Mouse (Mus musculus): ENCODE measurements around the gene Smok2a. TPM values are rescaled to one million over a fixed set of nuclear protein-coding genes. Genes with fewer than 3 reads are reported as not detected.
"Not testable (repeated sequence)": the region's sequence is repeated elsewhere in the genome, so short reads cannot be mapped to it uniquely, and the experiment has no call there.

Gene Smok2a
- total RNA-seq (2014; rRNA removed), result not detected in 2 replicates
- not detected in 2 replicates for polyA plus RNA-seq (2015; fragmentation: Nextera tagmentation; extraction: Ambion mirVana)

GRCm38 (mm10) chr17:13220888-13221287 lies at the start of gene Smok2a:
Gene Smok2a, plus strand, starts transcription at chr17:13221188.
- Histone ChIP-seq H3K9me3 (ENCODE audit: low read length) (peaks cover 79% of the 10 kb centered on the region), H3K4me1 (ENCODE audit: insufficient read depth, low read length) (no peaks in the 10 kb centered on the region), H3K27ac (no peak within 1 kb of the TSS), H3K9ac (replicated peaks; ENCODE audit: low read length) (no peak within 1 kb of the TSS), H3K4me3 (ENCODE audit: low read length) (no peak within 1 kb of the TSS), H3K36me3 (ENCODE audit: insufficient read depth, low read length) (no peaks in the 10 kb centered on the region), H3K27me3 (ENCODE audit: insufficient read depth, low read length) (no peaks in the 10 kb centered on the region), H3K4me2 (ENCODE audit: low read depth, low read length) (no peak within 1 kb of the TSS)
- ATAC-seq, result no peak
- TF ChIP-seq CTCF (IDR thresholded peaks at IDR 0.05; ENCODE audit: low read depth), result no peak
- DNase-seq (ENCODE audit: low spot score), result no peak
- 92% methylated on average over 3 of the region's 3 CpGs for WGBS

GRCm38 (mm10) chr17:13173578-13173977 lies 47.4 kb upstream of the Smok2a start:
- not testable (repeated sequence) for H3K9me3 ChIP-seq (ENCODE audit: low read length); H3K4me1 ChIP-seq (ENCODE audit: insufficient read depth, low read length); H3K27me3 ChIP-seq (ENCODE audit: insufficient read depth, low read length); H3K9ac ChIP-seq (replicated peaks; ENCODE audit: low read length); H3K27ac ChIP-seq; H3K36me3 ChIP-seq (ENCODE audit: insufficient read depth, low read length); H3K4me3 ChIP-seq (ENCODE audit: low read length); DNase-seq (ENCODE audit: low spot score); H3K4me2 ChIP-seq (ENCODE audit: low read depth, low read length)
- 0 out of 2 replicates have a peak, but pooled peaks have one; percentile 27 for ATAC-seq
- WGBS, result 90% methylated on average over 6 of the region's 6 CpGs

GRCm38 (mm10) chr17:13174029-13174428 lies 47.0 kb upstream of the Smok2a start:
- not testable (repeated sequence) for H3K9ac ChIP-seq (replicated peaks; ENCODE audit: low read length); H3K27ac ChIP-seq; DNase-seq (ENCODE audit: low spot score); H3K27me3 ChIP-seq (ENCODE audit: insufficient read depth, low read length); H3K4me1 ChIP-seq (ENCODE audit: insufficient read depth, low read length); H3K4me2 ChIP-seq (ENCODE audit: low read depth, low read length); H3K9me3 ChIP-seq (ENCODE audit: low read length); H3K36me3 ChIP-seq (ENCODE audit: insufficient read depth, low read length); H3K4me3 ChIP-seq (ENCODE audit: low read length)
- ATAC-seq, result peak; percentile 27; the same call in 1 of the 2 replicates
- 42% methylated on average over 1 of the region's 3 CpGs for WGBS

GRCm38 (mm10) chr17:13175609-13176008 lies 45.4 kb upstream of the Smok2a start:
- ATAC-seq, result not testable (repeated sequence)

GRCm38 (mm10) chr17:13177796-13178195 lies 43.2 kb upstream of the Smok2a start:
- 50% methylated on average over 1 of the region's 1 CpGs for WGBS

More at GRCm38 (mm10) chr17:13175609-13176008, 45.4 kb upstream of the Smok2a start:
- no CpG with 5 or more reads among the region's 1 CpGs for WGBS
- not testable (repeated sequence) for H3K9me3 ChIP-seq (ENCODE audit: low read length); DNase-seq (ENCODE audit: low spot score); H3K4me3 ChIP-seq (ENCODE audit: low read length); H3K27ac ChIP-seq; H3K4me1 ChIP-seq (ENCODE audit: insufficient read depth, low read length); H3K4me2 ChIP-seq (ENCODE audit: low read depth, low read length); H3K9ac ChIP-seq (replicated peaks; ENCODE audit: low read length); H3K27me3 ChIP-seq (ENCODE audit: insufficient read depth, low read length); H3K36me3 ChIP-seq (ENCODE audit: insufficient read depth, low read length)

GRCm38 (mm10) chr17:13179021-13179420 lies 42.0 kb upstream of the Smok2a start:
- not testable (repeated sequence) for H3K4me2 ChIP-seq (ENCODE audit: low read depth, low read length); DNase-seq (ENCODE audit: low spot score); H3K9me3 ChIP-seq (ENCODE audit: low read length); H3K36me3 ChIP-seq (ENCODE audit: insufficient read depth, low read length); H3K4me1 ChIP-seq (ENCODE audit: insufficient read depth, low read length); H3K9ac ChIP-seq (replicated peaks; ENCODE audit: low read length); H3K27me3 ChIP-seq (ENCODE audit: insufficient read depth, low read length); ATAC-seq; H3K4me3 ChIP-seq (ENCODE audit: low read length); H3K27ac ChIP-seq
- WGBS, result 86% methylated on average over 4 of the region's 4 CpGs

More at GRCm38 (mm10) chr17:13177796-13178195, 43.2 kb upstream of the Smok2a start:
- not testable (repeated sequence) for H3K4me3 ChIP-seq (ENCODE audit: low read length); H3K27ac ChIP-seq; H3K4me2 ChIP-seq (ENCODE audit: low read depth, low read length); H3K36me3 ChIP-seq (ENCODE audit: insufficient read depth, low read length); H3K9ac ChIP-seq (replicated peaks; ENCODE audit: low read length); H3K4me1 ChIP-seq (ENCODE audit: insufficient read depth, low read length); H3K27me3 ChIP-seq (ENCODE audit: insufficient read depth, low read length); H3K9me3 ChIP-seq (ENCODE audit: low read length); DNase-seq (ENCODE audit: low spot score)
- ATAC-seq, result peak; percentile 41; the same call in 1 of the 2 replicates

GRCm38 (mm10) chr17:13180491-13180890 lies 40.5 kb upstream of the Smok2a start:
- H3K4me2 ChIP-seq (ENCODE audit: low read depth, low read length); H3K4me3 ChIP-seq (ENCODE audit: low read length); H3K27ac ChIP-seq; H3K36me3 ChIP-seq (ENCODE audit: insufficient read depth, low read length); ATAC-seq; H3K9me3 ChIP-seq (ENCODE audit: low read length); DNase-seq (ENCODE audit: low spot score); H3K4me1 ChIP-seq (ENCODE audit: insufficient read depth, low read length); H3K9ac ChIP-seq (replicated peaks; ENCODE audit: low read length); H3K27me3 ChIP-seq (ENCODE audit: insufficient read depth, low read length): not testable (repeated sequence)
- 92% methylated on average over 5 of the region's 5 CpGs for WGBS

- H3K36me3 ChIP-seq (ENCODE audit: insufficient read depth, low read length); DNase-seq (ENCODE audit: low spot score); H3K27me3 ChIP-seq (ENCODE audit: insufficient read depth, low read length); H3K4me1 ChIP-seq (ENCODE audit: insufficient read depth, low read length); H3K27ac ChIP-seq; H3K9ac ChIP-seq (replicated peaks; ENCODE audit: low read length); H3K4me3 ChIP-seq (ENCODE audit: low read length); H3K4me2 ChIP-seq (ENCODE audit: low read depth, low read length); ATAC-seq: not testable (repeated sequence)
- 77% methylated on average over 2 of the region's 4 CpGs for WGBS
- H3K9me3 ChIP-seq (ENCODE audit: low read length), result peaks cover 21% of the 10 kb centered on the region
Observed at GRCm38 (mm10) chr17:13182712-13183111, 38.3 kb upstream of the Smok2a start.

- H3K36me3 ChIP-seq (ENCODE audit: insufficient read depth, low read length); H3K4me2 ChIP-seq (ENCODE audit: low read depth, low read length); DNase-seq (ENCODE audit: low spot score); H3K4me3 ChIP-seq (ENCODE audit: low read length); H3K9ac ChIP-seq (replicated peaks; ENCODE audit: low read length); H3K27me3 ChIP-seq (ENCODE audit: insufficient read depth, low read length); ATAC-seq; H3K4me1 ChIP-seq (ENCODE audit: insufficient read depth, low read length); H3K27ac ChIP-seq: not testable (repeated sequence)
- WGBS, result 93% methylated on average over 4 of the region's 5 CpGs
- H3K9me3 ChIP-seq (ENCODE audit: low read length), result peaks cover 25% of the 10 kb centered on the region
Observed at GRCm38 (mm10) chr17:13184514-13184913, 36.5 kb upstream of the Smok2a start.

- not testable (repeated sequence) for H3K4me1 ChIP-seq (ENCODE audit: insufficient read depth, low read length); H3K4me2 ChIP-seq (ENCODE audit: low read depth, low read length); H3K9ac ChIP-seq (replicated peaks; ENCODE audit: low read length); H3K4me3 ChIP-seq (ENCODE audit: low read length); H3K27me3 ChIP-seq (ENCODE audit: insufficient read depth, low read length); DNase-seq (ENCODE audit: low spot score); H3K36me3 ChIP-seq (ENCODE audit: insufficient read depth, low read length); ATAC-seq; H3K27ac ChIP-seq
- H3K9me3 ChIP-seq (ENCODE audit: low read length), result peaks cover 30% of the 10 kb centered on the region
- 87% methylated on average over 6 of the region's 6 CpGs for WGBS
Observed at GRCm38 (mm10) chr17:13186541-13186940, 34.4 kb upstream of the Smok2a start.

Data from hindbrain, postnatal 0 days (tissue).